Comparison of ENCODE assay signal across 17 mouse cellular contexts in genomic region chr5:149584154-149584655, GRCm38 (mm10). TPM values are rescaled to one million over a fixed set of nuclear protein-coding genes. Genes with fewer than 3 reads are reported as not detected.
DNase-seq lines count a peak whose midpoint lies in the region; ATAC-seq and TF ChIP-seq lines count a peak whose summit lies in the region.
"Had no signal": no experiment of that assay in that cellular context is flagged by ENCODE, and none has a peak within 500 bp of the region (broad histone marks: within the 10 kb centered on the region; RNA-seq: fewer than 3 reads in every experiment).

No protein-coding gene starts in this region.

- H3K4me1 ChIP-seq in hindbrain, embryonic 12.5 days, result peaks cover 4% of the 10 kb centered on the region; the same call in 1 of the 2 replicates
- H3K4me1 ChIP-seq in hindbrain, embryonic 10.5 days (replicated peaks), result 0 out of 2 replicates have a peak, but pooled peaks cover 6% of the 10 kb centered on the region
- no peaks in the 10 kb centered on the region for H3K4me1 ChIP-seq in midbrain, embryonic 11.5 days (ENCODE audit: control insufficient read depth, insufficient read depth, low read length)
- H3K4me1 ChIP-seq in midbrain, postnatal 0 days (ENCODE audit: insufficient read depth, low read length), result no peaks in the 10 kb centered on the region
- H3K4me1 ChIP-seq in midbrain, embryonic 13.5 days (replicated peaks), result peaks cover 6% of the 10 kb centered on the region; the same call in 1 of the 2 replicates
- 0 out of 2 replicates have a peak, but pooled peaks cover 4% of the 10 kb centered on the region for H3K4me1 ChIP-seq in intestine, postnatal 0 days (replicated peaks; ENCODE audit: control insufficient read depth, insufficient read depth, low read length)

- peak; percentile 19; the same call in 1 of the 2 replicates for ATAC-seq in hindbrain, embryonic 12.5 days (ENCODE audit: low FRiP score)
- no peak for ATAC-seq in midbrain, embryonic 11.5 days (ENCODE audit: low FRiP score)
- no peak; the same call in 1 of the 2 replicates for ATAC-seq in midbrain, postnatal 0 days (ENCODE audit: low FRiP score)
- peak; percentile 44; the same call in 1 of the 2 replicates for ATAC-seq in midbrain, embryonic 13.5 days
- ATAC-seq in intestine, postnatal 0 days, result no peak

- no peak for DNase-seq in hindbrain, embryonic 10.5 days (ENCODE audit: low spot score)
- peak; percentile 65 for DNase-seq in midbrain, embryonic 11.5 days (ENCODE audit: low spot score, missing footprints)
- DNase-seq in midbrain, postnatal 0 days (ENCODE audit: low spot score), result no peak
- DNase-seq in hindlimb bud, embryonic 11.5 days (ENCODE audit: extremely low spot score, low read depth, low spot score), result peak; percentile 44
- no peak for DNase-seq in gastrocnemius, postnatal 14 days
- DNase-seq: B cell, adult 2 months; cerebellum, postnatal 36 days; heart, postnatal 4 days; left cerebral cortex, postnatal 4 days; right cerebral cortex, postnatal 25 days; thymus, postnatal 36 days had no signal

- WGBS in hindbrain, embryonic 12.5 days, result 70% methylated on average over 8 of the region's 8 CpGs
- 78% methylated on average over 8 of the region's 8 CpGs for WGBS in hindbrain, embryonic 10.5 days
- WGBS in midbrain, embryonic 11.5 days, result 77% methylated on average over 8 of the region's 8 CpGs
- 61% methylated on average over 8 of the region's 8 CpGs for WGBS in midbrain, postnatal 0 days
- WGBS in midbrain, embryonic 13.5 days, result 72% methylated on average over 8 of the region's 8 CpGs
- 57% methylated on average over 8 of the region's 8 CpGs for WGBS in intestine, postnatal 0 days

- intact Hi-C loops in gastrocnemius, postnatal 14 days (cut with DNase I; ENCODE audit: low total_unique reads), result no loop called here

- H3K27me3 ChIP-seq in hindbrain, embryonic 12.5 days, result no peaks in the 10 kb centered on the region
- no peaks in the 10 kb centered on the region for H3K27me3 ChIP-seq in hindbrain, embryonic 10.5 days (ENCODE audit: insufficient read depth, poor library complexity, severe bottlenecking)
- no peaks in the 10 kb centered on the region for H3K27me3 ChIP-seq in midbrain, embryonic 11.5 days (ENCODE audit: control insufficient read depth, insufficient read depth, low read length)
- no peaks in the 10 kb centered on the region for H3K27me3 ChIP-seq in midbrain, postnatal 0 days (ENCODE audit: insufficient read depth, low read length)
- no peaks in the 10 kb centered on the region for H3K27me3 ChIP-seq in midbrain, embryonic 13.5 days
- H3K27me3 ChIP-seq in intestine, postnatal 0 days (replicated peaks; ENCODE audit: control insufficient read depth, insufficient read depth, low read length), result no peaks in the 10 kb centered on the region

- H3K9ac ChIP-seq in hindbrain, embryonic 12.5 days, result no peak overlapping the region
- H3K9ac ChIP-seq in midbrain, embryonic 11.5 days (ENCODE audit: low read length), result no peak overlapping the region
- H3K9ac ChIP-seq in midbrain, postnatal 0 days (replicated peaks; ENCODE audit: low read length, poor library complexity, severe bottlenecking), result no peak overlapping the region
- no peak overlapping the region for H3K9ac ChIP-seq in midbrain, embryonic 13.5 days (replicated peaks)
- H3K9ac ChIP-seq in intestine, postnatal 0 days (ENCODE audit: low read depth, low read length), result no peak overlapping the region

- TF ChIP-seq CTCF in midbrain, postnatal 0 days (IDR thresholded peaks at IDR 0.05), result no peak
- no peak for TF ChIP-seq CTCF in intestine, postnatal 0 days (IDR thresholded peaks at IDR 0.05; ENCODE audit: low read depth)

- no peaks in the 10 kb centered on the region for H3K36me3 ChIP-seq in hindbrain, embryonic 12.5 days
- no peaks in the 10 kb centered on the region for H3K36me3 ChIP-seq in hindbrain, embryonic 10.5 days
- H3K36me3 ChIP-seq in midbrain, embryonic 11.5 days (ENCODE audit: control insufficient read depth, insufficient read depth, low read length), result no peaks in the 10 kb centered on the region
- H3K36me3 ChIP-seq in midbrain, postnatal 0 days (ENCODE audit: insufficient read depth, low read length), result no peaks in the 10 kb centered on the region
- no peaks in the 10 kb centered on the region for H3K36me3 ChIP-seq in midbrain, embryonic 13.5 days
- no peaks in the 10 kb centered on the region for H3K36me3 ChIP-seq in intestine, postnatal 0 days (ENCODE audit: control insufficient read depth, insufficient read depth)

- H3K9me3 ChIP-seq in hindbrain, embryonic 12.5 days (replicated peaks), result no peaks in the 10 kb centered on the region
- H3K9me3 ChIP-seq in hindbrain, embryonic 10.5 days, result no peaks in the 10 kb centered on the region
- no peaks in the 10 kb centered on the region for H3K9me3 ChIP-seq in midbrain, embryonic 11.5 days (ENCODE audit: control insufficient read depth, low read length)
- no peaks in the 10 kb centered on the region for H3K9me3 ChIP-seq in midbrain, postnatal 0 days (ENCODE audit: low read length)
- H3K9me3 ChIP-seq in midbrain, embryonic 13.5 days, result no peaks in the 10 kb centered on the region
- H3K9me3 ChIP-seq in intestine, postnatal 0 days (ENCODE audit: control insufficient read depth), result no peaks in the 10 kb centered on the region

- no peak overlapping the region for H3K4me3 ChIP-seq in hindbrain, embryonic 12.5 days
- no peak overlapping the region for H3K4me3 ChIP-seq in hindbrain, embryonic 10.5 days
- no peak overlapping the region for H3K4me3 ChIP-seq in midbrain, embryonic 11.5 days (ENCODE audit: low read depth, low read length)
- no peak overlapping the region for H3K4me3 ChIP-seq in midbrain, postnatal 0 days (ENCODE audit: low read depth, low read length)
- H3K4me3 ChIP-seq in midbrain, embryonic 13.5 days (replicated peaks), result no peak overlapping the region
- H3K4me3 ChIP-seq in intestine, postnatal 0 days (ENCODE audit: low read depth, low read length), result no peak overlapping the region

- H3K27ac ChIP-seq in hindbrain, embryonic 12.5 days, result 0 out of 2 replicates have a peak overlapping the region, but pooled peaks have one; percentile 30
- H3K27ac ChIP-seq in hindbrain, embryonic 10.5 days, result no peak overlapping the region
- H3K27ac ChIP-seq in midbrain, embryonic 11.5 days (ENCODE audit: low read depth, low read length), result no peak overlapping the region
- H3K27ac ChIP-seq in midbrain, postnatal 0 days (ENCODE audit: low read depth, low read length), result no peak overlapping the region
- H3K27ac ChIP-seq in midbrain, embryonic 13.5 days, result peak overlapping the region; percentile 31; the same call in 1 of the 2 replicates
- no peak overlapping the region for H3K27ac ChIP-seq in intestine, postnatal 0 days (ENCODE audit: low read depth, low read length)

- H3K4me2 ChIP-seq in hindbrain, embryonic 12.5 days (replicated peaks), result no peak overlapping the region
- no peak overlapping the region for H3K4me2 ChIP-seq in midbrain, embryonic 11.5 days
- no peak overlapping the region for H3K4me2 ChIP-seq in midbrain, postnatal 0 days (ENCODE audit: low read depth, low read length, poor library complexity, severe bottlenecking)
- H3K4me2 ChIP-seq in midbrain, embryonic 13.5 days (replicated peaks), result no peak overlapping the region
- no peak overlapping the region for H3K4me2 ChIP-seq in intestine, postnatal 0 days (replicated peaks; ENCODE audit: low read depth)

RNA-seq across cellular contexts. Expression of gene Hsph1, which starts 52.0 kb away (rescaled TPM):
- polyA plus RNA-seq in hindbrain, embryonic 12.5 days (2016; fragmentation: Nextera tagmentation; extraction: Ambion mirVana), result 93.9 and 95.3 TPM in 2 replicates
- 95.4 and 120 TPM in 2 replicates for polyA plus RNA-seq in hindbrain, embryonic 10.5 days (2016; fragmentation: Nextera tagmentation; extraction: Ambion mirVana)
- polyA plus RNA-seq in midbrain, embryonic 11.5 days (2014; fragmentation: Nextera tagmentation; extraction: Ambion mirVana), result 131 and 145 TPM in 2 replicates
- total RNA-seq in midbrain, postnatal 0 days (2014; rRNA removed), result 28.5 and 38.1 TPM in 2 replicates
- 66.6 and 74.1 TPM in 2 replicates for polyA plus RNA-seq in midbrain, postnatal 0 days (2015; fragmentation: Nextera tagmentation; extraction: Ambion mirVana)
- 90.5 and 101 TPM in 2 replicates for polyA plus RNA-seq in midbrain, embryonic 13.5 days (2015; fragmentation: Nextera tagmentation; extraction: Ambion mirVana)
- total RNA-seq in gastrocnemius, postnatal 14 days (2021), result 10 to 100 TPM; 36.1 to 39.7 TPM
- 9.0 and 10.0 TPM in 2 replicates for polyA plus RNA-seq in intestine, postnatal 0 days (2015; fragmentation: Nextera tagmentation; extraction: Ambion mirVana)

RNA-seq across cellular contexts. Expression of gene Wdr95, which starts 55.7 kb away (rescaled TPM):
- not detected in 2 replicates for polyA plus RNA-seq in hindbrain, embryonic 12.5 days (2016; fragmentation: Nextera tagmentation; extraction: Ambion mirVana)
- 0.08 TPM in 1 of 2 replicates, not detected in the other for polyA plus RNA-seq in hindbrain, embryonic 10.5 days (2016; fragmentation: Nextera tagmentation; extraction: Ambion mirVana)
- polyA plus RNA-seq in midbrain, embryonic 11.5 days (2014; fragmentation: Nextera tagmentation; extraction: Ambion mirVana), result 0.08 and 0.33 TPM in 2 replicates
- 0.33 TPM in 1 of 2 replicates, not detected in the other for total RNA-seq in midbrain, postnatal 0 days (2014; rRNA removed)
- 0.28 and 0.41 TPM in 2 replicates for polyA plus RNA-seq in midbrain, postnatal 0 days (2015; fragmentation: Nextera tagmentation; extraction: Ambion mirVana)
- 0.11 TPM in 1 of 2 replicates, not detected in the other for polyA plus RNA-seq in midbrain, embryonic 13.5 days (2015; fragmentation: Nextera tagmentation; extraction: Ambion mirVana)
- not detected for total RNA-seq in gastrocnemius, postnatal 14 days (2021)
- not detected in 2 replicates for polyA plus RNA-seq in intestine, postnatal 0 days (2015; fragmentation: Nextera tagmentation; extraction: Ambion mirVana)
- total RNA-seq: gastrocnemius, adult 18-20 months; MEL had no signal
- polyA plus RNA-seq: stomach, embryonic 14.5 days had no signal

Comparison
In these comparisons a context has a peak if more than half of its experiments do, and no peak if none do; other contexts are left out.
1. ATAC-seq: peak in hindbrain, embryonic 12.5 days (single experiment) and midbrain, embryonic 13.5 days (single experiment); none in midbrain, embryonic 11.5 days (single experiment), midbrain, postnatal 0 days (single experiment) and intestine, postnatal 0 days (single experiment).
2. H3K27ac ChIP-seq: peak in hindbrain, embryonic 12.5 days (single experiment) and midbrain, embryonic 13.5 days (single experiment); none in hindbrain, embryonic 10.5 days (single experiment), midbrain, embryonic 11.5 days (single experiment), midbrain, postnatal 0 days (single experiment) and intestine, postnatal 0 days (single experiment).
3. DNase-seq: peak in midbrain, embryonic 11.5 days (single experiment) and hindlimb bud, embryonic 11.5 days (single experiment); none in hindbrain, embryonic 10.5 days (single experiment), midbrain, postnatal 0 days (single experiment) and gastrocnemius, postnatal 14 days (single experiment).